Mouse (Mus musculus) heart, embryonic 12.5 days (tissue): ENCODE data around the gene B3gnt3. TPM values are rescaled to one million over a fixed set of nuclear protein-coding genes. Genes with fewer than 3 reads are reported as not detected.

Source experiments
- ATAC-seq: fragments of 200-750 bp; cut with Nextera tagmentation; 2 replicates; pipeline ENCODE4 v1.8.0; 2017; ENCODE audit warnings: moderate TSS enrichment, moderate library complexity; ENCODE audit not compliant: insufficient number of reproducible peaks, low FRiP score
- H3K27ac ChIP-seq: fragments of 300-500 bp; sonication (generic); 2 replicates; pipeline ENCODE4 v1.5.1; 2016; ENCODE audit warnings: mild to moderate bottlenecking, moderate library complexity; ENCODE audit not compliant: poor library complexity, severe bottlenecking
- H3K27me3 ChIP-seq: fragments of 300-500 bp; sonication (generic); replicated peaks from 2 replicates; pipeline ENCODE4 v1.6.1; 2016; ENCODE audit warnings: mild to moderate bottlenecking, moderate library complexity
- H3K36me3 ChIP-seq: fragments of 300-500 bp; sonication (generic); 2 replicates; pipeline ENCODE4 v1.6.1; 2016; ENCODE audit warnings: mild to moderate bottlenecking, moderate library complexity
- H3K4me1 ChIP-seq: fragments of 300-500 bp; sonication (generic); replicated peaks from 2 replicates; pipeline ENCODE4 v1.6.1; 2016; ENCODE audit warnings: mild to moderate bottlenecking
- H3K4me2 ChIP-seq: fragments of 300-500 bp; sonication (generic); 2 replicates; pipeline ENCODE4 v1.6.1; 2016; ENCODE audit warnings: mild to moderate bottlenecking, moderate library complexity
- H3K4me3 ChIP-seq: fragments of 300-500 bp; sonication (generic); 2 replicates; pipeline ENCODE4 v1.5.1; 2016; ENCODE audit warnings: mild to moderate bottlenecking
- H3K9ac ChIP-seq: fragments of 300-500 bp; sonication (generic); 2 replicates; pipeline ENCODE4 v1.6.1; 2016; ENCODE audit warnings: mild to moderate bottlenecking, moderate library complexity
- H3K9me3 ChIP-seq: fragments of 300-500 bp; sonication (generic); replicated peaks from 2 replicates; pipeline ENCODE4 v1.6.1; 2016; ENCODE audit warnings: mild to moderate bottlenecking, moderate library complexity
- WGBS: fragments of 180-500 bp; shearing (Covaris S2); methylation state at CpG from one replicate; pipeline ENCODE4 v1.1.7; 2016; 5-methylcytosine and 5-hydroxymethylcytosine counted together
- polyA plus RNA-seq: library from polyadenylated mRNA; unstranded; fragments of >200 nt; fragmentation: Nextera tagmentation; extraction: Ambion mirVana; gene quantifications from 2 replicates; pipeline ENCODE4 v1.2.1, GENCODE M21; 2016

Gene B3gnt3
- polyA plus RNA-seq, 1 experiment from 2014 or later, result 3.7 TPM

DNA sequence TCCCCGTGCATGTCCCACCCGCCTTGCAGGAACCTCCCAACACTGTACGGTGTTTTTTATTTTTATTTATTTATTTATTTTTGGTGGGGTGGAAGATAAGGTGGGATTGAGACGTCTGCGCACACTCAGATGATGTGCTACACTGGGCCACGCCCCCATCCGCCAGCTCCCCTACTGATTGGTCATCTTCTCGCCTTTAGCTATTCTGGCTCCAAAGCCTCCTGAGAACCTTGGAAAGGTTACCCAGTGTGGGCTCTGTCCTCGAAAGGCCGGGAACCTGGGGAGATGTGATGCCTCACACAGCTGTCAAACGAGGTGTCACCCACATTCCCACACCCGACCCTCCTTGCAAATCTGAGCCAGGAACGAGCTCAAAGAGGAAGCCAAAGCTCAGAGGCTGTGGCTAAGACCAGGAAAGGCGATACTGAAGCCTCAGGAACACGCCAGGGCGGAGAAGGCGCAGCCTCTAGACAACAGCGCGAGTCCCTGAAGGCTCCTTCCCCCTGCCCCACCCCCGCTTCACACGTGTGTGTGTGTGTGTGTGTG lies 26.7 kb upstream of the B3gnt3 start:
- Histone ChIP-seq H3K27me3 (peaks cover 67% of the 10 kb centered on the region), H3K9ac (0 out of 2 replicates have a peak overlapping the region, but pooled peaks have one; percentile 57)

DNA sequence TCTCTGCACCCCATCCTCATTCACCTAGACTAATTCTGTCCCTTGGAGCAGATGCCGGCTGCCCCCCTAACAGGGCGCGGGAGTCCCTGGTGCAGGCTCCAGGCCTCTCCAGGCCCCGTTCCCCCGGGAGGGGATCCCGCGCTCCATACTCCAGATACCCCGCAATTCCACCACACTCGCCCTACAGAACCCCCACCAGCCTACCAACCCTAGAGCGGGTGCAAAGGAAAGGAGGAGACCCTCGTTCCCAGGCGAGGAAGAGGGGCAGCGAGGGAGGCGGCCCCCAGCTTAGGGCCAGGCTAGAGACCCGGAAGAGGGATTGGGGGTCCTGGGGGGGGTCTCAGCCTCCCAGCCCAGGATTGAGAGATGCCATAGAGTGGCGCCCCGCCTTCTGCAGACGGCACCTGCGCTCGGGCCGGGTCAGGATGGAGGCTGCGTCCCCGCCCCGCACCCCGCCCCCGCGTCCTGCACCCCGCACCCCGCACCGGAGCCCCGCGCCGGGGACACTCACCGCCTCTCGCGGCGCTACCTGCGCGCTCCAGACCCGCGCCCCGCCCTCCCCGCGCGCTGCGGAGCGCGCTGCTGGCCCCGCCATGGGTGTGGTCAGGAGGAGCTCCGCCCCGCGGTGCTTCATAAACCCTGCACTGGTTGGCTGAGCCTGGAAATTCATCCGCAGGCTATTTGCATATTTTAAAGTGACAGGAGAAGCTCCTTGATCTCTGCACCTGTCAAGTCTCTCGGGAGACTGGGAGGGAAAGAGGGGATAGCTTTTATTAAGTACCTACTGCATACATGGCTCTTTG lies 23.7 kb upstream of the B3gnt3 start, which contains the start of gene Fcho1:
Gene Fcho1 (minus strand): TSS at position 595 of the 803 bp plus-strand sequence.
- H3K4me1 ChIP-seq, result peaks cover 24% of the 10 kb centered on the region
- ATAC-seq, result peak; percentile 64; the same call in 1 of the 2 replicates
- 1% methylated on average over 54 of the region's 54 CpGs for WGBS
- H3K36me3 ChIP-seq, result no peaks in the 10 kb centered on the region
- no peak within 1 kb of the TSS for H3K27ac ChIP-seq
- H3K27me3 ChIP-seq, result peaks cover 92% of the 10 kb centered on the region
- peak within 1 kb of the TSS; percentile 72 for H3K9ac ChIP-seq
- no peaks in the 10 kb centered on the region for H3K9me3 ChIP-seq
- peak within 1 kb of the TSS; percentile 94 for H3K4me2 ChIP-seq
- H3K4me3 ChIP-seq, result peak within 1 kb of the TSS; percentile 64

More for the DNA sequence above, 26.7 kb upstream of the B3gnt3 start:
- ATAC-seq, result no peak
- 5% methylated on average over 20 of the region's 21 CpGs for WGBS
- Histone ChIP-seq H3K27ac (no peak overlapping the region), H3K36me3 (no peaks in the 10 kb centered on the region), H3K4me1 (peaks cover 24% of the 10 kb centered on the region), H3K4me3 (peak overlapping the region; percentile 34), H3K9me3 (no peaks in the 10 kb centered on the region), H3K4me2 (peak overlapping the region; percentile 72)

DNA sequence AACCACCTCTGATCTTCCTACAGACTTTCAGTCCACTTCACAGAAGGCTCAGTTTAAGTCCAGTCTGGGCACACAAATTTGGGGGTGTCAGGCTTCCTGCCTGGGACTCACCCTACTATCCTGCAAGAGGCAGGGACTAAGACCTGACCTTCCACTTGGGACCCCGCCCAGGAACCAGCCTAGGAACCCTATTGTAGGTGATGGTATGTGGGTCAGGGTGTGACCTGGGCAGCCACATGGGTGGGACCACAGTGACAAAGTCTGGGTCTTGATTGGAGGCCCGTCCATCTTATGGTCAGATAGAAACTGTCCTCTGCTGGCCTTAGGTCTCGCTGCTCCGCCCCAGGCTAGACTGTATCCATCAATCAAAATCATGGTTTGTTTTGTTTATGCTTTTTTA lies 22.8 kb upstream of the B3gnt3 start:
- 63% methylated on average over 4 of the region's 4 CpGs for WGBS
- Histone ChIP-seq H3K36me3 (no peaks in the 10 kb centered on the region), H3K4me3 (no peak overlapping the region), H3K9ac (no peak overlapping the region), H3K4me1 (peaks cover 23% of the 10 kb centered on the region), H3K27ac (no peak overlapping the region), H3K27me3 (peaks cover 95% of the 10 kb centered on the region), H3K9me3 (no peaks in the 10 kb centered on the region), H3K4me2 (no peak overlapping the region)
- no peak for ATAC-seq

DNA sequence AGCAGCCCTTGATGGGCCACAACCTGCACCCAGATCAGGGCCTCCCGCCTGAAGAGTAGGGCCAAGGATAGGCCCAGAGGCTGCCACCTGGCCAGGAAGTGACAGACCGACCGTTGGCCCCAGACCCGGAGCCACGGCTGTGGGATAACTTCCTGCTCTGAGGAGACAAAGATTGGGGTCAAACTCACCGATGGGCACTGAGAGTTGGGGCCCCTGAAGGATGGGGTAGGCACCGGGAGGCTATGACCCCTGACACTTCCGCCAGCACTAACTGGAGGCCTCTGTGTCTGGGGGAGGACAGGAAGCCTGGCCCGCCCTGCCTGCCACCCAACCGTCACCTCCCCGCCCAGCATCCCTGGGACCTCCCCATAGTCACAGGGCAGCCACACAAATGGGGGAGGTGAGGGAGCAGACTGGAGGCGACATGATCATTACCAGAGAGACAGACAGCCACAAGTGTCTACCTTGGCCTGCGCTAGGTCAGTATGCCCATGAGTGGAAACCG lies 21.5 kb upstream of the B3gnt3 start:
- H3K36me3 ChIP-seq, result no peaks in the 10 kb centered on the region
- no peak overlapping the region for H3K9ac ChIP-seq
- peaks cover 98% of the 10 kb centered on the region for H3K27me3 ChIP-seq
- no peak overlapping the region for H3K4me3 ChIP-seq
- no peak for ATAC-seq
- H3K4me1 ChIP-seq, result peaks cover 10% of the 10 kb centered on the region
- no peak overlapping the region for H3K4me2 ChIP-seq
- WGBS, result 52% methylated on average over 14 of the region's 14 CpGs
- H3K27ac ChIP-seq, result no peak overlapping the region
- H3K9me3 ChIP-seq, result no peaks in the 10 kb centered on the region

DNA sequence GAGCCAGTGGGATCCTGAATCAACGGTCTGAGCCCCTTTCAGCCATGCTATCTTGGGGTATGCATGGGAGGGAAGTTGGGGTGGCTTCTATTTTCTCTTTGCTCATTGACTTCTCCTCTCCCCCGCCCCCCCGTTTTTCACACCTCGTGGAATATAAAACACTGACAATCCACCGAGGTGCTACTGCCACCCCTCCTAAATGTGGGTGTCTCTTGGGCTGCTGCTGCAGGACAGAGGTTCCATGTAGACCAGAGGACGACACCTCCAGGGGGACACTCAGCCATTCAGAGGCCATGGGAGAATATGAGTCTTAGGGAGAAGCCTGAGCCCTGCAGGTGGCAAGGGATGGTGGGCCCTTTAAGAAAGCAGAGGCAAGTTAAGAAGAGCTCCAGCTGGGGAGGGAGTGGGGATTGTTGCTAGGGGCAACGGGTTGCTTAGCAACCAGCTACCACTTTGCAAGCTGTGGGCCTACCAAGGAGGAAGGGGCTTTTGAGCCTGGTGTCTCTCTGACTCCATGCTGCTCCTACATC lies 18.4 kb upstream of the B3gnt3 start:
- Histone ChIP-seq H3K27ac (no peak overlapping the region), H3K9me3 (no peaks in the 10 kb centered on the region), H3K4me2 (no peak overlapping the region), H3K4me1 (peaks cover 1% of the 10 kb centered on the region), H3K9ac (no peak overlapping the region), H3K27me3 (peaks cover 83% of the 10 kb centered on the region), H3K36me3 (no peaks in the 10 kb centered on the region), H3K4me3 (no peak overlapping the region)
- 40% methylated on average over 7 of the region's 7 CpGs for WGBS
- ATAC-seq, result no peak

DNA sequence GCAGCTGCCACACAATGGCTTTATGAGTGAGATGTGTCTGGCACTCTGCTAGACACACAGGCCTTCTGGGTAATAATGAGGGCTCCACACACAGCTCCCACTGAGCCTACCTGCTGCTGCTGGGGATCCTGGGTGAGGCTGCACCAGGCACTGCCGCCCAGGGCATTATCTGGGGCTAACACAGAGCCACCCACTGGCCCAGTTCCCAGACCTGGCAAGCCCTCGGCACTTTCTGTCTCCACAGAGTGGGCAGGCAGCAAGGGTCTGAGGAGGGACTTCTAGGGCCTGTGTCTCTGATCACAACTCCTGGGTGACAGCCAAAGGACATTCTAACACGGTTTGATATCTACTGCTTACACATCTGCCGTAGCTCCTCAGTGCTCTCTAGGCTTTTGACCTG lies 17.6 kb upstream of the B3gnt3 start:
- Histone ChIP-seq H3K4me2 (no peak overlapping the region), H3K9me3 (no peaks in the 10 kb centered on the region), H3K27me3 (peaks cover 82% of the 10 kb centered on the region)

DNA sequence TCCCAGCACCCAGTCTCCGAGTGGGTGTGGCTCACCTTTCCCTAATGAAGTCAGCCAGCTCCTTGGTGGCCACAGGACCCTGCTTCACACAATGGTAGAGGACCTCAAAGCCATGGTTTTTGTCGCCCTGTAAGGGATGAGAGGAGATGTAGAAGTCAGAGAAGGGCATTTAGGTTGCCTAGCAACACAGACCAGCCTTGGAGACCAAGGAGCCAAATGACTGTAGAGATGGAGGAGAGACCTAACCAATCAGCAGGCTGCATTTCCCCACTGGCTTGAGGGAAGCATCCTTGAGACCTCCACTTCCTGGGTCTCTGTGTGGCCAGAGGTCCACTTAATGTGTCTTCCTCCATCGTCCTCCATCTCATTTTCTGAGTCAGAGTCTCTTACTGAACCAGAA lies 16.7 kb upstream of the B3gnt3 start:
- no peaks in the 10 kb centered on the region for H3K4me1 ChIP-seq
- H3K9me3 ChIP-seq, result no peaks in the 10 kb centered on the region
- no peak overlapping the region for H3K27ac ChIP-seq
- H3K4me2 ChIP-seq, result no peak overlapping the region
- H3K9ac ChIP-seq, result no peak overlapping the region
- H3K27me3 ChIP-seq, result peaks cover 79% of the 10 kb centered on the region
- no peak overlapping the region for H3K4me3 ChIP-seq
- 31% methylated on average over 3 of the region's 3 CpGs for WGBS
- H3K36me3 ChIP-seq, result no peaks in the 10 kb centered on the region
- no peak for ATAC-seq

More for the DNA sequence above, 17.6 kb upstream of the B3gnt3 start:
- no peak overlapping the region for H3K27ac ChIP-seq
- WGBS, result 49% methylated on average over 4 of the region's 4 CpGs
- no peak for ATAC-seq
- H3K4me3 ChIP-seq, result no peak overlapping the region
- no peak overlapping the region for H3K9ac ChIP-seq
- no peaks in the 10 kb centered on the region for H3K36me3 ChIP-seq
- no peaks in the 10 kb centered on the region for H3K4me1 ChIP-seq

DNA sequence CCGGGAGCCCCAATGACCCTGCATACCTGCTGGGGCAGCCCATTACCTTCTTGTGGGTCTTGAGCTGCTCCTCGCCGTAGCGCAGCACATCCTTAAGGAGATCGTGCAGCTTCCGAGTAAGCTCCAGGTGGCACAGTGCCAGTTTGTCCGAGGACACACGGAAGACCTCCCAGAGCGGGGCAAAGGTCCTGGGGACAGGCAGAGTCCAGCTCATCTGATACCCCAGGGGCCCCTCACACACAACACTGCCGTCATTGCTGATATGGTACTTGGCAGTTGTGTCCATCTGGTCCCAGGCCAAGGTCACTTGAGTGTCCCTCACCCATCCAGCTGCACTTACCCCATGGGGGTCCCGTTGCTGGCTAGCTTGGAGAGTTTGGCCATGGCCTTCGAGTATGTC lies 15.5 kb upstream of the B3gnt3 start:
- no peak for ATAC-seq
- H3K27me3 ChIP-seq, result peaks cover 77% of the 10 kb centered on the region
- no peak overlapping the region for H3K9ac ChIP-seq
- WGBS, result 73% methylated on average over 12 of the region's 12 CpGs
- no peaks in the 10 kb centered on the region for H3K4me1 ChIP-seq
- no peak overlapping the region for H3K4me3 ChIP-seq
- no peaks in the 10 kb centered on the region for H3K9me3 ChIP-seq
- no peaks in the 10 kb centered on the region for H3K36me3 ChIP-seq
- no peak overlapping the region for H3K4me2 ChIP-seq
- no peak overlapping the region for H3K27ac ChIP-seq

DNA sequence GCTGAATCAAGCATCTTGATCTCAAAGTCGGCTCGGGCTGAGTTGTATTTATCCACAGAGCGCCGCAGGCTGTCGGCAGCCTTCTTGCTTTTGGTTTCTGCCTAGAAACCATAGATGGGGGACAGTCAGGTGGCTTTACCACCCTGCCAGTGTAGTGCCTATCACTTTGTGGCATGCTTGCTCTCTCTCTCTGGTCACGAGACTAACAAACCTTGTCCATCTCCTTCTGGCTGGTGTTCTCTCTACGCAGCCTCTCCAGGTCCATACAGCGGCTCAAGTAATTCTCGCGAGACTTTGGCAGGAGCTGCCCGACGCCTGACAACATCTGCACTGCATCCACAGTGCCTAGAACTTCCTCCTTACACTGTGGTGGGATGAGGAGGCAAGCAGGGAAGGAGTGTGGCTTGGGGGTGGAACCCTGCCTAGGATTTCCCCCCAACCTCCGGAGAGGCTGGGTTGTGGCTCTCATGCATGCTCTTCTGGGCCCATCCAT lies 15.0 kb upstream of the B3gnt3 start:
- no peak for ATAC-seq
- H3K27me3 ChIP-seq, result peaks cover 77% of the 10 kb centered on the region

DNA sequence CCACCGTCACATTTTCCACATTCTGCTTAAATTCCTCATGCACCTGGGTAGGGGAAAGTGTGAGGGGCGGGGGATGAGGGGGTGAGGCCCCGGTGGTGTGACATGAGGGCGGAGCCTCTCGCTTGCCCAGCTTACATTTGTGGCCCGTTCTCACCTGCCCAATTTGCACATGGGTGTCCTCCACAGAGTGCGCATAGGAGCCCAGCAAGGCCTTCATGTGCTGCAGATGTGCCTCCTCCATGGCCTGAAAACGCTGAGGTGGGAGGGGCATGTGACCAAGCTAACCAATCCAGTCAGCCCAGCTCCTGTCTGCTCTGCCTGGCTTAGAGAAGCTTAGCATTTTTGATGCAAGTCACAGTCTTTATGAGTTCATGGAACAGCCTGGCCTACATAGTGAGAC lies 13.9 kb upstream of the B3gnt3 start:
- ATAC-seq, result no peak
- WGBS, result 36% methylated on average over 8 of the region's 8 CpGs

More for the DNA sequence above, 15.0 kb upstream of the B3gnt3 start:
- Histone ChIP-seq H3K4me3 (no peak overlapping the region), H3K9me3 (no peaks in the 10 kb centered on the region), H3K36me3 (no peaks in the 10 kb centered on the region), H3K9ac (no peak overlapping the region), H3K27ac (no peak overlapping the region), H3K4me2 (no peak overlapping the region), H3K4me1 (no peaks in the 10 kb centered on the region)
- WGBS, result 75% methylated on average over 13 of the region's 13 CpGs

DNA sequence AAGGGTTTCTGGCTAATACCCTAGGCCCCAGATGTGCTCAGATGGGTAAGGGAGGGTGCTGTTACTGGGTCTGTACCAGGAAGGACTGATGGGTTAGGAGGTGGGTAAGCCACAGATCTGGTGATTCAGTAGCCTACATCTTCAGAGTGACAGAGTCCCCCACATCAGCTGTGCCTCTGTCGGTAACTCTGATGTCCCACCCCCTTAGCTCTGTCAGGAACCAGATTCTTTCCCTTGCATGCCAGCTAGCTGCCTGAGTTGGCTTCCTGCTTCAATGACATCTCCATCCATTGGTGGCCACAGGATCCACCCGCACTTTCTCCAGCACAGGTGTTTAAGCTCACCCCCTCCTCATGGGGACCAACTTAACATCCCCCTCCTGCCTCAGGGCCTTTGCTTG lies 10.0 kb upstream of the B3gnt3 start:
- no peak overlapping the region for H3K9ac ChIP-seq
- H3K27me3 ChIP-seq, result peaks cover 84% of the 10 kb centered on the region
- no peak overlapping the region for H3K27ac ChIP-seq
- no peaks in the 10 kb centered on the region for H3K36me3 ChIP-seq
- 60% methylated on average over 2 of the region's 2 CpGs for WGBS
- H3K4me1 ChIP-seq, result peaks cover 5% of the 10 kb centered on the region; the same call in 1 of the 2 replicates
- no peak overlapping the region for H3K4me2 ChIP-seq
- H3K4me3 ChIP-seq, result no peak overlapping the region
- H3K9me3 ChIP-seq, result no peaks in the 10 kb centered on the region
- ATAC-seq, result no peak

More for the DNA sequence above, 13.9 kb upstream of the B3gnt3 start:
- Histone ChIP-seq H3K9me3 (no peaks in the 10 kb centered on the region), H3K4me2 (no peak overlapping the region), H3K9ac (no peak overlapping the region), H3K27ac (no peak overlapping the region), H3K36me3 (no peaks in the 10 kb centered on the region), H3K4me3 (no peak overlapping the region), H3K27me3 (peaks cover 77% of the 10 kb centered on the region), H3K4me1 (no peaks in the 10 kb centered on the region)
